Mouse (Mus musculus): Measurements from ENCODE around the gene 4921524J17Rik. TPM values are rescaled to one million over a fixed set of nuclear protein-coding genes. Genes with fewer than 3 reads are reported as not detected.

The 4921524J17Rik gene
- polyA plus RNA-seq, 1 experiment from 2014 or later = 33.2 TPM

- Histone ChIP-seq H3K4me2 (ENCODE audit: low read depth, low read length) (no peak overlapping the region), H3K9me3 (ENCODE audit: control insufficient read depth, low read length) (no peaks in the 10 kb centered on the region), H3K36me3 (ENCODE audit: control insufficient read depth, insufficient read depth, low read length) (no peaks in the 10 kb centered on the region), H3K9ac (ENCODE audit: low read depth, low read length) (0 out of 2 replicates have a peak overlapping the region, but pooled peaks have one; percentile 20), H3K27me3 (replicated peaks; ENCODE audit: control insufficient read depth, insufficient read depth, low read length) (no peaks in the 10 kb centered on the region), H3K4me1 (ENCODE audit: control insufficient read depth, insufficient read depth, low read length) (peaks cover 24% of the 10 kb centered on the region), H3K4me3 (ENCODE audit: low read length) (no peak overlapping the region), H3K27ac (ENCODE audit: low read length) (peak overlapping the region; percentile 74)
- peak; percentile 84 for ATAC-seq
- WGBS = 18% methylated on average over 2 of the region's 2 CpGs
These were observed 53.4 kb downstream of the 4921524J17Rik start for GRCm38 (mm10) chr8:85379142-85379781.

- Histone ChIP-seq H3K4me1 (ENCODE audit: control insufficient read depth, insufficient read depth, low read length) (peaks cover 30% of the 10 kb centered on the region), H3K9me3 (ENCODE audit: control insufficient read depth, low read length) (no peaks in the 10 kb centered on the region), H3K4me3 (ENCODE audit: low read length) (no peak overlapping the region), H3K9ac (ENCODE audit: low read depth, low read length) (no peak overlapping the region), H3K27ac (ENCODE audit: low read length) (no peak overlapping the region), H3K4me2 (ENCODE audit: low read depth, low read length) (no peak overlapping the region), H3K36me3 (ENCODE audit: control insufficient read depth, insufficient read depth, low read length) (no peaks in the 10 kb centered on the region), H3K27me3 (replicated peaks; ENCODE audit: control insufficient read depth, insufficient read depth, low read length) (no peaks in the 10 kb centered on the region)
- 43% methylated on average over 3 of the region's 3 CpGs for WGBS
- no peak for ATAC-seq
These were observed 56.1 kb downstream of the 4921524J17Rik start for GRCm38 (mm10) chr8:85376516-85376915.

GRCm38 (mm10) chr8:85374286-85374685, 58.3 kb downstream of the 4921524J17Rik start:
- Histone ChIP-seq H3K36me3 (ENCODE audit: control insufficient read depth, insufficient read depth, low read length) (no peaks in the 10 kb centered on the region), H3K27ac (ENCODE audit: low read length) (no peak overlapping the region), H3K4me2 (ENCODE audit: low read depth, low read length) (no peak overlapping the region), H3K27me3 (replicated peaks; ENCODE audit: control insufficient read depth, insufficient read depth, low read length) (no peaks in the 10 kb centered on the region), H3K9me3 (ENCODE audit: control insufficient read depth, low read length) (no peaks in the 10 kb centered on the region), H3K9ac (ENCODE audit: low read depth, low read length) (no peak overlapping the region), H3K4me3 (ENCODE audit: low read length) (no peak overlapping the region), H3K4me1 (ENCODE audit: control insufficient read depth, insufficient read depth, low read length) (peaks cover 13% of the 10 kb centered on the region)
- ATAC-seq = no peak
- 48% methylated on average over 4 of the region's 4 CpGs for WGBS

- no peak overlapping the region for H3K4me3 ChIP-seq (ENCODE audit: low read length)
- H3K4me2 ChIP-seq (ENCODE audit: low read depth, low read length) = no peak overlapping the region
- H3K9ac ChIP-seq (ENCODE audit: low read depth, low read length) = no peak overlapping the region
- WGBS = 41% methylated on average over 5 of the region's 5 CpGs
- H3K36me3 ChIP-seq (ENCODE audit: control insufficient read depth, insufficient read depth, low read length) = no peaks in the 10 kb centered on the region
- H3K27me3 ChIP-seq (replicated peaks; ENCODE audit: control insufficient read depth, insufficient read depth, low read length) = no peaks in the 10 kb centered on the region
- H3K4me1 ChIP-seq (ENCODE audit: control insufficient read depth, insufficient read depth, low read length) = peaks cover 8% of the 10 kb centered on the region
- peak overlapping the region; percentile 45; the same call in 1 of the 2 replicates for H3K27ac ChIP-seq (ENCODE audit: low read length)
- ATAC-seq = no peak
- no peaks in the 10 kb centered on the region for H3K9me3 ChIP-seq (ENCODE audit: control insufficient read depth, low read length)
These were observed 59.1 kb downstream of the 4921524J17Rik start for GRCm38 (mm10) chr8:85373435-85374039.

GRCm38 (mm10) chr8:85372465-85372839, 60.2 kb downstream of the 4921524J17Rik start:
- H3K9me3 ChIP-seq (ENCODE audit: control insufficient read depth, low read length) = no peaks in the 10 kb centered on the region
- no peaks in the 10 kb centered on the region for H3K27me3 ChIP-seq (replicated peaks; ENCODE audit: control insufficient read depth, insufficient read depth, low read length)
- H3K4me3 ChIP-seq (ENCODE audit: low read length) = no peak overlapping the region
- no peak overlapping the region for H3K9ac ChIP-seq (ENCODE audit: low read depth, low read length)
- peaks cover 8% of the 10 kb centered on the region for H3K4me1 ChIP-seq (ENCODE audit: control insufficient read depth, insufficient read depth, low read length)
- H3K27ac ChIP-seq (ENCODE audit: low read length) = no peak overlapping the region
- WGBS = 96% methylated on average over 1 of the region's 1 CpGs
- no peak overlapping the region for H3K4me2 ChIP-seq (ENCODE audit: low read depth, low read length)
- no peak for ATAC-seq
- no peaks in the 10 kb centered on the region for H3K36me3 ChIP-seq (ENCODE audit: control insufficient read depth, insufficient read depth, low read length)

GRCm38 (mm10) chr8:85371736-85372464, 60.7 kb downstream of the 4921524J17Rik start:
- no peak overlapping the region for H3K4me3 ChIP-seq (ENCODE audit: low read length)
- H3K27ac ChIP-seq (ENCODE audit: low read length) = no peak overlapping the region
- ATAC-seq = no peak
- H3K27me3 ChIP-seq (replicated peaks; ENCODE audit: control insufficient read depth, insufficient read depth, low read length) = no peaks in the 10 kb centered on the region
- WGBS = 85% methylated on average over 5 of the region's 5 CpGs
- no peaks in the 10 kb centered on the region for H3K36me3 ChIP-seq (ENCODE audit: control insufficient read depth, insufficient read depth, low read length)
- H3K4me2 ChIP-seq (ENCODE audit: low read depth, low read length) = no peak overlapping the region
- no peak overlapping the region for H3K9ac ChIP-seq (ENCODE audit: low read depth, low read length)
- H3K9me3 ChIP-seq (ENCODE audit: control insufficient read depth, low read length) = no peaks in the 10 kb centered on the region
- peaks cover 8% of the 10 kb centered on the region for H3K4me1 ChIP-seq (ENCODE audit: control insufficient read depth, insufficient read depth, low read length)

GRCm38 (mm10) chr8:85365176-85365575, 67.5 kb downstream of the 4921524J17Rik start:
- Histone ChIP-seq H3K27me3 (replicated peaks; ENCODE audit: control insufficient read depth, insufficient read depth, low read length) (no peaks in the 10 kb centered on the region), H3K9me3 (ENCODE audit: control insufficient read depth, low read length) (no peaks in the 10 kb centered on the region), H3K27ac (ENCODE audit: low read length) (peak overlapping the region; percentile 9; the same call in 1 of the 2 replicates), H3K4me1 (ENCODE audit: control insufficient read depth, insufficient read depth, low read length) (peaks cover 9% of the 10 kb centered on the region), H3K36me3 (ENCODE audit: control insufficient read depth, insufficient read depth, low read length) (no peaks in the 10 kb centered on the region), H3K4me2 (ENCODE audit: low read depth, low read length) (no peak overlapping the region), H3K9ac (ENCODE audit: low read depth, low read length) (no peak overlapping the region), H3K4me3 (ENCODE audit: low read length) (no peak overlapping the region)
- 49% methylated on average over 6 of the region's 6 CpGs for WGBS
- peak; percentile 31; the same call in 1 of the 2 replicates for ATAC-seq

GRCm38 (mm10) chr8:85364628-85365027, 68.0 kb downstream of the 4921524J17Rik start:
- no peaks in the 10 kb centered on the region for H3K36me3 ChIP-seq (ENCODE audit: control insufficient read depth, insufficient read depth, low read length)
- WGBS = 86% methylated on average over 11 of the region's 11 CpGs
- no peak for ATAC-seq
- H3K4me1 ChIP-seq (ENCODE audit: control insufficient read depth, insufficient read depth, low read length) = peaks cover 9% of the 10 kb centered on the region
- H3K9ac ChIP-seq (ENCODE audit: low read depth, low read length) = no peak overlapping the region
- no peaks in the 10 kb centered on the region for H3K27me3 ChIP-seq (replicated peaks; ENCODE audit: control insufficient read depth, insufficient read depth, low read length)
- H3K4me2 ChIP-seq (ENCODE audit: low read depth, low read length) = no peak overlapping the region
- no peak overlapping the region for H3K4me3 ChIP-seq (ENCODE audit: low read length)
- no peak overlapping the region for H3K27ac ChIP-seq (ENCODE audit: low read length)
- no peaks in the 10 kb centered on the region for H3K9me3 ChIP-seq (ENCODE audit: control insufficient read depth, low read length)

GRCm38 (mm10) chr8:85363406-85363805, 69.2 kb downstream of the 4921524J17Rik start:
- peaks cover 9% of the 10 kb centered on the region for H3K4me1 ChIP-seq (ENCODE audit: control insufficient read depth, insufficient read depth, low read length)
- no peak overlapping the region for H3K4me3 ChIP-seq (ENCODE audit: low read length)
- no peaks in the 10 kb centered on the region for H3K36me3 ChIP-seq (ENCODE audit: control insufficient read depth, insufficient read depth, low read length)
- WGBS = 83% methylated on average over 6 of the region's 6 CpGs
- no peaks in the 10 kb centered on the region for H3K9me3 ChIP-seq (ENCODE audit: control insufficient read depth, low read length)
- no peaks in the 10 kb centered on the region for H3K27me3 ChIP-seq (replicated peaks; ENCODE audit: control insufficient read depth, insufficient read depth, low read length)
- H3K27ac ChIP-seq (ENCODE audit: low read length) = no peak overlapping the region
- no peak for ATAC-seq
- no peak overlapping the region for H3K9ac ChIP-seq (ENCODE audit: low read depth, low read length)
- H3K4me2 ChIP-seq (ENCODE audit: low read depth, low read length) = no peak overlapping the region

Data from intestine, embryonic 16.5 days (tissue).